Mouse (Mus musculus): Measurements from ENCODE around the gene Washc1. TPM values are rescaled to one million over a fixed set of nuclear protein-coding genes. Genes with fewer than 3 reads are reported as not detected.

Washc1 gene
- polyA plus RNA-seq, 1 experiment from 2014 or later: 39.1 TPM

GRCm38 (mm10) chr17:66092664-66093063 lies 18.7 kb upstream of the Washc1 start:
- H3K9ac ChIP-seq: no peak overlapping the region
- H3K4me2 ChIP-seq (replicated peaks): no peak overlapping the region
- H3K36me3 ChIP-seq: peaks cover 23% of the 10 kb centered on the region; the same call in 1 of the 2 replicates
- no peaks in the 10 kb centered on the region for H3K27me3 ChIP-seq (replicated peaks)
- H3K9me3 ChIP-seq: no peaks in the 10 kb centered on the region
- ATAC-seq (ENCODE audit: low FRiP score, low read depth): no peak
- H3K4me3 ChIP-seq: no peak overlapping the region
- no peak overlapping the region for H3K27ac ChIP-seq
- no peaks in the 10 kb centered on the region for H3K4me1 ChIP-seq
- WGBS: 89% methylated on average over 3 of the region's 3 CpGs

- WGBS: 1% methylated on average over 41 of the region's 41 CpGs
- Histone ChIP-seq H3K36me3 (no peaks in the 10 kb centered on the region), H3K4me2 (replicated peaks) (peak overlapping the region; percentile 92), H3K4me3 (peak overlapping the region; percentile 77), H3K9ac (peak overlapping the region; percentile 93), H3K9me3 (no peaks in the 10 kb centered on the region), H3K4me1 (peaks cover 11% of the 10 kb centered on the region), H3K27ac (peak overlapping the region; percentile 88), H3K27me3 (replicated peaks) (no peaks in the 10 kb centered on the region)
- ATAC-seq (ENCODE audit: low FRiP score, low read depth): no peak
Measured at GRCm38 (mm10) chr17:66100566-66101379, 10.6 kb upstream of the Washc1 start.

GRCm38 (mm10) chr17:66101380-66102330 lies 9.7 kb upstream of the Washc1 start, which contains the start of gene Ndufv2:
Gene Ndufv2 (minus strand): TSS chr17:66101559.
- ATAC-seq (ENCODE audit: low FRiP score, low read depth): peak; percentile 99
- H3K4me3 ChIP-seq: peak within 1 kb of the TSS; percentile 77
- H3K4me1 ChIP-seq: peaks cover 11% of the 10 kb centered on the region
- H3K9ac ChIP-seq: peak within 1 kb of the TSS; percentile 93
- H3K9me3 ChIP-seq: no peaks in the 10 kb centered on the region
- H3K27ac ChIP-seq: peak within 1 kb of the TSS; percentile 88
- no peaks in the 10 kb centered on the region for H3K36me3 ChIP-seq
- H3K27me3 ChIP-seq (replicated peaks): no peaks in the 10 kb centered on the region
- H3K4me2 ChIP-seq (replicated peaks): peak within 1 kb of the TSS; percentile 92
- WGBS: 1% methylated on average over 67 of the region's 67 CpGs

- Histone ChIP-seq H3K9me3 (no peaks in the 10 kb centered on the region), H3K4me2 (replicated peaks) (no peak overlapping the region), H3K9ac (no peak overlapping the region), H3K4me1 (peaks cover 11% of the 10 kb centered on the region), H3K27me3 (replicated peaks) (no peaks in the 10 kb centered on the region), H3K36me3 (no peaks in the 10 kb centered on the region), H3K4me3 (no peak overlapping the region), H3K27ac (no peak overlapping the region)
- no peak for ATAC-seq (ENCODE audit: low FRiP score, low read depth)
- 82% methylated on average over 7 of the region's 7 CpGs for WGBS
Measured at GRCm38 (mm10) chr17:66104076-66104475, 7.3 kb upstream of the Washc1 start.

- H3K27ac ChIP-seq: no peak overlapping the region
- WGBS: 59% methylated on average over 10 of the region's 10 CpGs
- H3K9me3 ChIP-seq: no peaks in the 10 kb centered on the region
- H3K4me2 ChIP-seq (replicated peaks): no peak overlapping the region
- no peak for ATAC-seq (ENCODE audit: low FRiP score, low read depth)
- no peak overlapping the region for H3K4me3 ChIP-seq
- no peak overlapping the region for H3K9ac ChIP-seq
- H3K27me3 ChIP-seq (replicated peaks): no peaks in the 10 kb centered on the region
- H3K36me3 ChIP-seq: no peaks in the 10 kb centered on the region
- H3K4me1 ChIP-seq: peaks cover 4% of the 10 kb centered on the region; the same call in 1 of the 2 replicates
Measured at GRCm38 (mm10) chr17:66106601-66107267, 4.6 kb upstream of the Washc1 start.

- Histone ChIP-seq H3K4me2 (replicated peaks) (no peak overlapping the region), H3K4me3 (no peak overlapping the region), H3K9ac (no peak overlapping the region), H3K4me1 (peaks cover 10% of the 10 kb centered on the region), H3K9me3 (no peaks in the 10 kb centered on the region), H3K36me3 (no peaks in the 10 kb centered on the region), H3K27ac (no peak overlapping the region), H3K27me3 (replicated peaks) (no peaks in the 10 kb centered on the region)
- WGBS: 77% methylated on average over 8 of the region's 8 CpGs
- no peak for ATAC-seq (ENCODE audit: low FRiP score, low read depth)
Measured at GRCm38 (mm10) chr17:66107466-66107865, 3.9 kb upstream of the Washc1 start.

GRCm38 (mm10) chr17:66108198-66108597 lies 3.1 kb upstream of the Washc1 start:
- Histone ChIP-seq H3K4me1 (peaks cover 13% of the 10 kb centered on the region), H3K36me3 (no peaks in the 10 kb centered on the region), H3K27me3 (replicated peaks) (no peaks in the 10 kb centered on the region), H3K27ac (no peak overlapping the region), H3K9ac (no peak overlapping the region), H3K4me3 (no peak overlapping the region), H3K4me2 (replicated peaks) (no peak overlapping the region), H3K9me3 (no peaks in the 10 kb centered on the region)
- WGBS: 89% methylated on average over 4 of the region's 4 CpGs
- no peak for ATAC-seq (ENCODE audit: low FRiP score, low read depth)

GRCm38 (mm10) chr17:66110746-66111145 lies 599 bp upstream of the Washc1 start:
- Histone ChIP-seq H3K4me2 (replicated peaks) (peak overlapping the region; percentile 72), H3K4me1 (peaks cover 13% of the 10 kb centered on the region), H3K27me3 (replicated peaks) (no peaks in the 10 kb centered on the region), H3K4me3 (peak overlapping the region; percentile 87; the same call in 1 of the 2 replicates), H3K9me3 (no peaks in the 10 kb centered on the region), H3K9ac (0 out of 2 replicates have a peak overlapping the region, but pooled peaks have one; percentile 22), H3K36me3 (peaks cover 21% of the 10 kb centered on the region), H3K27ac (no peak overlapping the region)
- no peak for ATAC-seq (ENCODE audit: low FRiP score, low read depth)
- 63% methylated on average over 6 of the region's 6 CpGs for WGBS

- WGBS: 46% methylated on average over 4 of the region's 4 CpGs
- ATAC-seq (ENCODE audit: low FRiP score, low read depth): no peak
- Histone ChIP-seq H3K27me3 (replicated peaks) (no peaks in the 10 kb centered on the region), H3K36me3 (peaks cover 35% of the 10 kb centered on the region), H3K27ac (no peak overlapping the region), H3K9ac (peak overlapping the region; percentile 84), H3K9me3 (no peaks in the 10 kb centered on the region), H3K4me2 (replicated peaks) (peak overlapping the region; percentile 72), H3K4me1 (peaks cover 13% of the 10 kb centered on the region), H3K4me3 (peak overlapping the region; percentile 87)
Measured at GRCm38 (mm10) chr17:66112166-66112565, 821 bp downstream of the Washc1 start.

- no peak for ATAC-seq (ENCODE audit: low FRiP score, low read depth)
- Histone ChIP-seq H3K36me3 (peaks cover 64% of the 10 kb centered on the region), H3K9ac (no peak overlapping the region), H3K9me3 (no peaks in the 10 kb centered on the region), H3K27ac (no peak overlapping the region), H3K4me2 (replicated peaks) (no peak overlapping the region), H3K27me3 (replicated peaks) (no peaks in the 10 kb centered on the region), H3K4me3 (no peak overlapping the region), H3K4me1 (peaks cover 2% of the 10 kb centered on the region; the same call in 1 of the 2 replicates)
- 91% methylated on average over 8 of the region's 8 CpGs for WGBS
Measured at GRCm38 (mm10) chr17:66118991-66119390, 7.6 kb downstream of the Washc1 start.

- 81% methylated on average over 1 of the region's 1 CpGs for WGBS
- H3K4me1 ChIP-seq: peaks cover 10% of the 10 kb centered on the region
Measured at GRCm38 (mm10) chr17:66120701-66121100, 9.4 kb downstream of the Washc1 start.

More at GRCm38 (mm10) chr17:66120701-66121100, 9.4 kb downstream of the Washc1 start:
- Histone ChIP-seq H3K4me2 (replicated peaks) (no peak overlapping the region), H3K4me3 (no peak overlapping the region), H3K36me3 (peaks cover 48% of the 10 kb centered on the region), H3K27me3 (replicated peaks) (no peaks in the 10 kb centered on the region), H3K9me3 (no peaks in the 10 kb centered on the region), H3K9ac (no peak overlapping the region), H3K27ac (no peak overlapping the region)
- ATAC-seq (ENCODE audit: low FRiP score, low read depth): no peak
